Mouse (Mus musculus) lung, postnatal 36 days (tissue): ENCODE measurements around the gene Foxs1.

ENCODE experiments used
- DNase-seq: peaks from one replicate; pipeline ENCODE4 v3.0.0; 2022; ENCODE audit warnings: mixed read lengths

Foxs1 gene

DNA sequence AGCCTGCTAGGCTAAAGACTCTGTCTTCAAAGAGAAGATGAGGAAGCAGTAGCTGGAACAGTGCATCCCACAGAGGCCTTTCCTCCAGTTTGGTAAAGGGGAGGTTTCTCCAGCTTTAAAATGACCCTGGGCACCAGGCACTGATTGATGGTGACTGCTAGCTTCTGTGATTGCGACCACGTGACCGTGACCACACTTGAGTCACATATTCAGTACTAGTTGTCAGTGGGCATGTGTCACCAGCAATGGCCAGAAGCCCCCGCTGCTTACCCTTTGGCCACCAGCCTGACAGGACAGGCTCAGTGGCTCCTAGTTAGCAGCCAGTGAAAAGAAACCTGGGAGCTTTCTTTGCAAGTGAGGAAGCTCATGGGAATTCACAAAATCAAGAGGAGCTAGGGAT lies 29.4 kb downstream of the Foxs1 start:
- peak; percentile 73 for DNase-seq

- no peak for DNase-seq
Observed at GRCm38 (mm10) chr2:152902658-152903057, 30.4 kb downstream of the Foxs1 start.

GRCm38 (mm10) chr2:152901296-152901695 lies 31.7 kb downstream of the Foxs1 start:
- DNase-seq: no peak

GRCm38 (mm10) chr2:152899011-152899410 lies 34.0 kb downstream of the Foxs1 start:
- no peak for DNase-seq

GRCm38 (mm10) chr2:152896926-152897325 lies 36.1 kb downstream of the Foxs1 start:
- DNase-seq: no peak

DNA sequence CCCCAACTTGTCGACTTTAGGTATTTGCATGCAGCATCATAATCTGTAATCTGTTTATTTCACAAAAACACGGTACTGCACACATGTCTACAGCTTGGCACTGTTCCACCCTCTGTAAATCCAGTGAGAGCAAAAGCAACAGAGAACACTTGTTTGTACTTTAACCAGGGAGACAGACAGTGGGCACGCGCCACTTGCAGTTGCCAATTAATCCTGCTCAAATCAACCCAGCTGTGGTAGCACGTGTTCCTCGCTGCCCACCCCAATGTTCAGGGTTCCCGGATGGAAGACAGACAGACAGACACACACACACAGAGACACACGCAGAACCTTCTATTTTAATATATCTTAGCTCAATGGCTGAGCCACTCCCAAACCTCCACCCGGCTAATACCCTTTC lies 37.2 kb downstream of the Foxs1 start:
- DNase-seq: no peak

DNA sequence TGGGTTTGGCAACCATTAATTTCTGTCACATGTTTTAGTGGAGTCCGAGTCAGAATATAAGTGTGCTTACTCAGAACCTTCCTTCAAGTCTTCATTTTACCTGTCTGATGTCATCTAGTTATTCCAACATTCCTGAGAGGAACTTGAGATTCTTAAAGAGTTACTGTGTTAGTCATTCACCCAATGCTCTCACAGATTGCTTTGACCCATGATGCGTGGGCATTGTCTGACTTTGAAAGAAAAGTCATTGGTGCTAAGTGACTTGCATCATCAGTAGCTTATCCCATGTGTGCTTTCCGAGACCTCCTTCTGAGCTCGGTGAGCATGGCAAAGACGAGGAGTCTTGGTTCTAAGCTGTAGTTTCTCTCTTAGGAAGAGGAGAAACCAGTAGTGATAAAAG lies 44.2 kb downstream of the Foxs1 start:
- no peak for DNase-seq

DNA sequence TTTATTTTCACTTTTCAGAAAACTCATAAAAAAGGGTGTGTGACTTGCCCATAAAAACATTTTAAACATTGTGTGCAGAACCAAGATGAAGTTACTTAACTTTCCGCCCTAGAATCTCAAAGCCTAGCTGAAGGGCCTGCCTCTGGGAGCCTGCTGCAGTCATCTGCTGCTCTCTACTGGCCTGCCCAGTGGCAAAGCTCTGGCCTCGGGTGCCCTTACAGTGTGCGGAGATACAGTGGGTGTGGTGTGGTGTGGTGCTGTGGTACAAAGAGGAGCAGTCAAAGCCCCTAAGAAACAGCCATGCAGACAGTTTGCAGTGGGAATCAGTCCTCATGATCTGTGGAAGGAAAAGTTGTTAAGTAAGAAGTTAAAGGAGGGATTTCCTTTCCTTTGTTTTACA lies 45.8 kb downstream of the Foxs1 start:
- no peak for DNase-seq

DNA sequence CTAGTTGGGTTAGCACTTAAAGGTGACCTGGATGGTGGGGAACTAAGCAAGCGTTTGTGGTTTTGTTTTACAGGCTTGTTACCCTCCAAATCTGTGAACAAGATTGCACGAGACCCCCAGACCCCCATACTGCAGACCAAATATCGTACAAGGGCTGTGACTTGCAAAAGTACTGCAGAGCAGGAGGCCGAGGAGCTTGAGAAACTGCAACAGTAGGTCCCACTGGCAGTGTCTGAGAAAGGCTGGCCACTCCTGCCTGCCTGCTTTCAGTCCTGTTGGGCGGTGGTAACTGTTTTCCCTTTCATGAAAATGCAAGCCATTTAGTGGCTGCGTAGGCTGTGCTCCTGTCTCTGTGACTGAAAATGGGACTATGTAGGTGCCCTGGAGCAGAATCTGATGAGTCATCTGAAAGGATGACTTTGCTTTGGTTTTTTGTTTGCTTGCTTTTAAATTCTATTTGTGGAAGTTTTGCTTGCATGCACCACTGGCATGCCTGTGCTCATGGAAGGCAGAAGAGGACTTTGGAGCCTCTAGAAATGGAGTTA lies 48.8 kb downstream of the Foxs1 start:
- no peak for DNase-seq
